Mouse (Mus musculus) MEL (cell line): Measurements from ENCODE around the gene Rerg. TPM values are rescaled to one million over a fixed set of nuclear protein-coding genes. Genes with fewer than 3 reads are reported as not detected.

Source experiments
- DNase-seq: peaks from one replicate; pipeline ENCODE4 v3.0.0; 2011; ENCODE audit warnings: low read depth, low spot score
- H3K27ac ChIP-seq: 2 replicates; pipeline ENCODE4 v1.5.1; 2012; ENCODE audit warnings: low read depth, mild to moderate bottlenecking, control low read depth, low read length, moderate library complexity; ENCODE audit not compliant: control insufficient read depth
- H3K27me3 ChIP-seq, 2 experiments: fragments of 150-350 bp in 1 of 2; sonication (generic) in 1 of 2; 2 replicates each; pipeline ENCODE4 v1.6.1; 2012; ENCODE audit warnings: low read length in 2 of 2, mild to moderate bottlenecking in 2 of 2, improper control_type of control experiment in 1 of 2, moderate library complexity in 1 of 2; ENCODE audit not compliant: insufficient read depth in 2 of 2, control insufficient read depth in 1 of 2
- H3K36me3 ChIP-seq, 2 experiments: 2 replicates each; pipeline ENCODE4 v1.6.1; 2012 to 2014; ENCODE audit warnings: low read length in 2 of 2, improper control_type of control experiment in 1 of 2, inconsistent platforms in 1 of 2, mild to moderate bottlenecking in 1 of 2; ENCODE audit not compliant: insufficient read depth in 2 of 2, control insufficient read depth in 1 of 2
- H3K4me1 ChIP-seq, 2 experiments: fragments of 150-350 bp in 1 of 2; sonication (generic) in 1 of 2; 2 replicates each; pipeline ENCODE4 v1.6.1; 2012; ENCODE audit warnings: low read length in 2 of 2, improper control_type of control experiment in 1 of 2, mild to moderate bottlenecking in 1 of 2; ENCODE audit not compliant: insufficient read depth in 2 of 2, control insufficient read depth in 1 of 2
- H3K4me3 ChIP-seq, 2 experiments: fragments of 150-350 bp in 1 of 2; sonication (generic) in 1 of 2; 2 replicates each; pipeline ENCODE4 v1.5.1; 2012; ENCODE audit warnings: low read depth in 2 of 2, low read length in 2 of 2, mild to moderate bottlenecking in 2 of 2, moderate library complexity in 2 of 2, control low read depth in 1 of 2, improper control_type of control experiment in 1 of 2; ENCODE audit not compliant: control insufficient read depth in 1 of 2, insufficient read depth in 1 of 2
- H3K79me2 ChIP-seq: 2 replicates; pipeline ENCODE4 v1.6.1; 2012; ENCODE audit warnings: mild to moderate bottlenecking, low read length, moderate library complexity; ENCODE audit not compliant: control insufficient read depth, poor library complexity, insufficient read depth
- H3K9ac ChIP-seq: 2 replicates; pipeline ENCODE4 v1.6.1; 2012; ENCODE audit warnings: low read depth, mild to moderate bottlenecking, control low read depth, low read length, moderate library complexity; ENCODE audit not compliant: control insufficient read depth, poor library complexity, severe bottlenecking
- H3K9me3 ChIP-seq: fragments of 150-350 bp; sonication (generic); replicated peaks from 2 replicates; pipeline ENCODE4 v1.6.1; 2012; ENCODE audit warnings: mild to moderate bottlenecking, low read length, improper control_type of control experiment, moderate library complexity; ENCODE audit not compliant: insufficient read depth
- BHLHE40 ChIP-seq: IDR thresholded peaks from 2 replicates; pipeline ENCODE4 v1.6.1; 2012; ENCODE audit warnings: low read depth, mild to moderate bottlenecking, inconsistent platforms, low read length, improper control_type of control experiment, borderline replicate concordance
- CTCF ChIP-seq, 3 experiments: IDR thresholded peaks in 2 of 3; conservative IDR thresholded peaks in 1 of 3; 2 replicates each; pipeline ENCODE4 v1.5.1; 2011 to 2012; ENCODE audit warnings: low read length in 3 of 3, low read depth in 2 of 3, mild to moderate bottlenecking in 2 of 3, improper control_type of control experiment in 1 of 3, inconsistent platforms in 1 of 3, mixed read lengths in 1 of 3, moderate library complexity in 1 of 3; ENCODE audit not compliant: control insufficient read depth in 1 of 3, insufficient read depth in 1 of 3, poor library complexity in 1 of 3, severe bottlenecking in 1 of 3
- E2F4 ChIP-seq: IDR thresholded peaks from 2 replicates; pipeline ENCODE4 v1.6.1; 2011; ENCODE audit warnings: low read depth, low read length, improper control_type of control experiment, borderline replicate concordance
- EP300 ChIP-seq, 2 experiments: IDR thresholded peaks; 2 replicates each; pipeline ENCODE4 v1.6.1; 2011; ENCODE audit warnings: improper control_type of control experiment in 2 of 2, low read length in 2 of 2, low read depth in 1 of 2, mild to moderate bottlenecking in 1 of 2
- GATA1 ChIP-seq: IDR thresholded peaks from 2 replicates; pipeline ENCODE4 v1.6.1; 2011; ENCODE audit warnings: low read depth, low read length, improper control_type of control experiment
- JUND ChIP-seq: IDR thresholded peaks from 2 replicates; pipeline ENCODE4 v1.6.1; 2011; ENCODE audit warnings: low read depth, mild to moderate bottlenecking, improper control_type of control experiment, low read length
- MAFK ChIP-seq: IDR thresholded peaks from 2 replicates; pipeline ENCODE4 v1.6.1; 2011; ENCODE audit warnings: low read depth, mild to moderate bottlenecking, low read length, improper control_type of control experiment, borderline replicate concordance
- MAZ ChIP-seq: IDR thresholded peaks from 2 replicates; pipeline ENCODE4 v1.6.1; 2012; ENCODE audit warnings: low read depth, mild to moderate bottlenecking, inconsistent platforms, low read length, improper control_type of control experiment
- MXI1 ChIP-seq: IDR thresholded peaks from 2 replicates; pipeline ENCODE4 v1.6.1; 2011; ENCODE audit warnings: mild to moderate bottlenecking, low read depth, low read length, improper control_type of control experiment
- MYC ChIP-seq: IDR thresholded peaks from 2 replicates; pipeline ENCODE4 v1.6.1; 2011; ENCODE audit warnings: low read depth, mild to moderate bottlenecking, low read length, improper control_type of control experiment, moderate library complexity
- NELFE ChIP-seq: IDR thresholded peaks from 2 replicates; pipeline ENCODE4 v1.6.1; 2011; ENCODE audit warnings: low read depth, low read length, improper control_type of control experiment
- POLR2AphosphoS2 ChIP-seq: IDR thresholded peaks from 2 replicates; pipeline ENCODE4 v1.6.1; 2011; ENCODE audit warnings: low read length, improper control_type of control experiment
- POLR2AphosphoS5 ChIP-seq: IDR thresholded peaks from 2 replicates; pipeline ENCODE4 v1.6.1; 2012; ENCODE audit warnings: low read depth, borderline replicate concordance, mild to moderate bottlenecking, inconsistent platforms, low read length, moderate library complexity, mixed read lengths
- RAD21 ChIP-seq: IDR thresholded peaks from 2 replicates; pipeline ENCODE4 v1.6.1; 2011; ENCODE audit warnings: mild to moderate bottlenecking, low read depth, low read length, improper control_type of control experiment
- RCOR1 ChIP-seq: IDR thresholded peaks from 2 replicates; pipeline ENCODE4 v1.6.1; 2012; ENCODE audit warnings: low read depth, mild to moderate bottlenecking, inconsistent platforms, low read length, improper control_type of control experiment
- SIN3A ChIP-seq: IDR thresholded peaks from 2 replicates; pipeline ENCODE4 v1.6.1; 2012; ENCODE audit warnings: low read length, improper control_type of control experiment, inconsistent platforms
- SMC3 ChIP-seq: IDR thresholded peaks from 2 replicates; pipeline ENCODE4 v1.6.1; 2011; ENCODE audit warnings: low read depth, low read length, improper control_type of control experiment
- TAL1 ChIP-seq: IDR thresholded peaks from 2 replicates; pipeline ENCODE4 v1.6.1; 2012; ENCODE audit warnings: mild to moderate bottlenecking, inconsistent platforms, low read length, moderate library complexity, mixed read lengths
- TCF12 ChIP-seq: IDR thresholded peaks from 2 replicates; pipeline ENCODE4 v1.6.1; 2014; ENCODE audit warnings: low read depth, mild to moderate bottlenecking, inconsistent platforms, low read length, improper control_type of control experiment, moderate library complexity
- UBTF ChIP-seq: IDR thresholded peaks from 2 replicates; pipeline ENCODE4 v1.6.1; 2012; ENCODE audit warnings: low read depth, mild to moderate bottlenecking, inconsistent platforms, low read length, improper control_type of control experiment, moderate library complexity, borderline replicate concordance; ENCODE audit not compliant: insufficient read depth
- USF1 ChIP-seq: IDR thresholded peaks from 2 replicates; pipeline ENCODE4 v1.6.1; 2014; ENCODE audit warnings: low read depth, mild to moderate bottlenecking, inconsistent platforms, low read length, improper control_type of control experiment, moderate library complexity
- ZKSCAN1 ChIP-seq: IDR thresholded peaks from 2 replicates; pipeline ENCODE4 v1.6.1; 2012; ENCODE audit warnings: low read depth, mild to moderate bottlenecking, inconsistent platforms, low read length, improper control_type of control experiment, moderate library complexity
- ZNF384 ChIP-seq: IDR thresholded peaks from 2 replicates; pipeline ENCODE4 v1.6.1; 2012; ENCODE audit warnings: low read depth, mild to moderate bottlenecking, inconsistent platforms, low read length, improper control_type of control experiment
- polyA plus RNA-seq, 2 experiments: library from polyadenylated mRNA; stranded (reverse) in 1 of 2; unstranded in 1 of 2; fragments of >175 nt in 1 of 2; fragments of >200 nt in 1 of 2; gene quantifications; 2 replicates each; pipeline versions ENCODE4 v1.2.1 to v1.2.4; 2012; ENCODE audit warnings: low replicate concordance in 2 of 2, low read depth in 1 of 2; ENCODE audit not compliant: insufficient read length in 2 of 2, insufficient read depth in 1 of 2, missing spikeins in 1 of 2
- total RNA-seq: library from RNA; depleted of rRNA; stranded (reverse); fragments of 300-350 nt; gene quantifications from 2 replicates; pipeline ENCODE4 v1.2.3, GENCODE M21; 2012

Rerg gene
- total and polyA plus RNA-seq, 3 experiments = not detected

DNA sequence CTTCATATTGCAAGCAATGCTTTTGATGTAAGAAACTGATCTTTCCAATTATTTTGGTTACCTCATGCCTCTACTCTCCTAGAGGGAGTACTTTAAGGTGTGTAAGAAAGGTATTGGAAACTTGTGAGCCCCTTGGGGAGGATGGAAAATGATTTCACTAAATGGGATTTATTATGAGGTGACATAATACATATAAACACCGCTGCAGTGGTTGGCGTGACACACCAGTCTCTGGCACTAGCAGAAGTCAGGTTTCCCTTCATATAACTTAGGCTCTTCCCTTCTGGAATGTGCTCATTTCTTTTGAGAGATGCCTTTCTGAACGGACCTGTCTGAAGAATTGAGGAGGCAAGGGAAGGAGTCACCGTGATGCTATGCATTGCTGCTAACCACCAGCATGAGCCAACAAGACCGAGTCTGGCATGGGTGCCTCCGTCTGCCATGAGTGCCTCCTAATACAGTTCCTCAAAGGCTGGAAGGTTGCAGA is 139.6 kb downstream of the Rerg start:
- Histone ChIP-seq H3K36me3 (no peaks in the 10 kb centered on the region), H3K4me3 (no peak overlapping the region), H3K79me2 (no peaks in the 10 kb centered on the region), H3K4me1 (no peaks in the 10 kb centered on the region), H3K27me3 (no peaks in the 10 kb centered on the region), H3K27ac (no peak overlapping the region), H3K9me3 (no peaks in the 10 kb centered on the region)
- TF ChIP-seq SIN3A (no peak), BHLHE40 (no peak), EP300 (IDR thresholded peaks at IDR 0.05; ENCODE audit: low read depth in 1 of 2, low read length in 2 of 2) (no peak), MYC (no peak), E2F4 (no peak), RCOR1 (no peak), POLR2AphosphoS5 (no peak), JUND (no peak), ZNF384 (no peak), MAZ (no peak), GATA1 (no peak), TCF12 (no peak), UBTF (no peak), MAFK (no peak)
- TF ChIP-seq, all 39 proteins: peak for 0
- no peak for DNase-seq
- no peak overlapping the region for H3K9ac ChIP-seq

DNA sequence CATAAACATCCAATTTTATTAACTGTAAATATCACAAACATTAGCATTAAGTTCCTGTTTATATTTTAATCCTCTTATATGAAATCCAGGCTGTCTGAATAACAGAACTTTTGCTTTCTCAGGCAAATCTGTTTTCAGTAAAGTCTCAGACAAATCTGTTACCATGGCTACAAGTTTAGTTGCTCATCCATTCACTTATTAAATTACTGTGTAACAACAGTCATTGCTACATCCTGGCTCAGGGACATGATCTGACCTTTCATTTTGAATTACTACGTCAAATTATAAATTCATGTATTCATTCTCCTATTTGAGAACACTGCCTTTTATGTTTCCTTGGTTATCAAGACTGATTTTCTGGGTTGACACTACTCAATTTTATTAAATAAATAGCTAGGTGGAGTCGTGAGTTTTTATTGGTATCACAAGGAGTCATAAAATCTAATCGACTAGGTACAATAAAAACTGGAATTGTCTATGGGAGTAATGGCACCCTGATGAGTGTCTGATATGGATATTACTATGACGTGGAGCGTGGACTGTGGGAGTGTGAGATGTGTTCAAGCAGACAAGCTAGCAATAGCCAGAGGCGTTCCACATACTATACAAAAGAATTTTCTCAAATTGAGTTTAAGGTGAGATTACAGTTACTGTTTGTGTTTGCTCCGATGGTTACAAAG is 140.2 kb downstream of the Rerg start:
- H3K79me2 ChIP-seq = no peaks in the 10 kb centered on the region
- H3K9ac ChIP-seq = no peak overlapping the region
- no peaks in the 10 kb centered on the region for H3K4me1 ChIP-seq
- H3K27ac ChIP-seq = no peak overlapping the region
- no peak overlapping the region for H3K4me3 ChIP-seq
- H3K36me3 ChIP-seq = no peaks in the 10 kb centered on the region
- no peaks in the 10 kb centered on the region for H3K27me3 ChIP-seq
- no peak for DNase-seq
- no peaks in the 10 kb centered on the region for H3K9me3 ChIP-seq
- TF ChIP-seq ZNF384 = no peak
- TF ChIP-seq CTCF (IDR thresholded peaks at IDR 0.05 in 2 of 3, conservative IDR thresholded peaks at IDR 0.05 in 1 of 3; ENCODE audit: control insufficient read depth in 1 of 3, insufficient read depth in 1 of 3, low read depth in 2 of 3, low read length in 3 of 3, poor library complexity in 1 of 3, severe bottlenecking in 1 of 3) = no peak
- TF ChIP-seq RAD21 = no peak
- no peak for TF ChIP-seq MXI1
- no peak for TF ChIP-seq NELFE
- no peak for TF ChIP-seq MYC
- TF ChIP-seq USF1 = no peak
- no peak for TF ChIP-seq ZKSCAN1
- no peak for TF ChIP-seq POLR2AphosphoS2
- no peak for TF ChIP-seq TCF12
- TF ChIP-seq EP300 (IDR thresholded peaks at IDR 0.05; ENCODE audit: low read depth in 1 of 2, low read length in 2 of 2) = no peak
- TF ChIP-seq SMC3 = no peak
- TF ChIP-seq TAL1 = no peak
